Mouse (Mus musculus): ENCODE measurements at regions not wholly inside any gene's neighbourhood (a gene's known extent, or its start where the extent isn't known, plus 50 kb on each side); places are given as distances from the start of the nearest gene placed in this dataset.

DNA sequence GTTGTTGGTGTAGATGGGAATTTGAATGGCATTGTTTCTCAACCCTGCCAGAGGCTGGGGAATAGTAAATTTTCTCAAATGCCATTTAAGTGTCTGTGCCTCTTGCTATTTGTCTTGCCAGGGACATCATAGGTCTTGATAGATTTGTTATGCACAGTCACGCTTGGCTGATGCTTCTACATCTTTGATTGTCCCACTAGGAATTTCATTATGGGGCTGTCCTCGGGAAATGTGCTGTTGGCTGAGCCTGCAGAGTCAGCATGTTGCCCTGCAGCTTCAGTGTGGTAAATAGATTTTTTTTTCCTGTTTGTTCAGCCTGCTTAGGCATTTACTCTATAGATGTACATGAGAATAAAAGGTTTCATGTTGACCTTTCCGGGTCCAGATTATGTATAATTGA, 354.9 kb upstream of the Fam98a start:
- Histone ChIP-seq H3K27me3 (ENCODE audit: control insufficient read depth, insufficient read depth, low read length) (no peaks in the 10 kb centered on the region), H3K4me1 (ENCODE audit: control insufficient read depth, insufficient read depth, insufficient read length, low read length) (no peaks in the 10 kb centered on the region), H3K4me3 (ENCODE audit: low read depth, low read length) (no peak overlapping the region), H3K27ac (ENCODE audit: insufficient read depth, low read depth, low read length) (no peak overlapping the region), H3K36me3 (ENCODE audit: control insufficient read depth, insufficient read depth, low read length) (no peaks in the 10 kb centered on the region)
- TF ChIP-seq POLR2A (IDR thresholded peaks at IDR 0.05; ENCODE audit: low read depth, low read length): no peak
- TF ChIP-seq CTCF (IDR thresholded peaks at IDR 0.05; ENCODE audit: extremely low read depth, insufficient read length, insufficient replicate concordance, low read depth, low read length): no peak
- 72% methylated on average over 3 of the region's 3 CpGs for WGBS

DNA sequence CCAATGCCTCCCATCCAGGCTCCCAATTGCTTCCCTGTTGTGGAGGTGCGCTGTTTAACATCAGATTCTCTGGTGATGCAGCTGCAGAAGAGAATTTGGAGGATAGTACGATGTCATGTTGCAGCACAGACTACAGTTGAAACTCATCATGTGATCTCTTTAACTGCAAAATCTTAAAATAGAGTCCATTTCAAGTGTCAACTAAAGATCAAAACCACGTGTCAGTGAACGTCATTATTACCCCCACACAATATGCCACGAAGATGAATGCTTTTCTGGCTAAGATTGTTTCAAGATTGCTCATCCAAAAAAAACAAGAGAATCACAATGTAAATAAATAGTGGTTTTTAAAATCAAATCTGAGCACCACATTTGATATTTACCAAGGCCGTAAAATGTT, 343.7 kb upstream of the Fam98a start:
- H3K4me1 ChIP-seq (ENCODE audit: control insufficient read depth, insufficient read depth, insufficient read length, low read length): no peaks in the 10 kb centered on the region
- H3K4me3 ChIP-seq (ENCODE audit: low read depth, low read length): no peak overlapping the region
- no peaks in the 10 kb centered on the region for H3K27me3 ChIP-seq (ENCODE audit: control insufficient read depth, insufficient read depth, low read length)
- TF ChIP-seq POLR2A (IDR thresholded peaks at IDR 0.05; ENCODE audit: low read depth, low read length) (no peak), CTCF (IDR thresholded peaks at IDR 0.05; ENCODE audit: extremely low read depth, insufficient read length, insufficient replicate concordance, low read depth, low read length) (no peak)
- no peaks in the 10 kb centered on the region for H3K36me3 ChIP-seq (ENCODE audit: control insufficient read depth, insufficient read depth, low read length)
- WGBS: 77% methylated on average over 6 of the region's 6 CpGs
- H3K27ac ChIP-seq (ENCODE audit: insufficient read depth, low read depth, low read length): no peak overlapping the region

DNA sequence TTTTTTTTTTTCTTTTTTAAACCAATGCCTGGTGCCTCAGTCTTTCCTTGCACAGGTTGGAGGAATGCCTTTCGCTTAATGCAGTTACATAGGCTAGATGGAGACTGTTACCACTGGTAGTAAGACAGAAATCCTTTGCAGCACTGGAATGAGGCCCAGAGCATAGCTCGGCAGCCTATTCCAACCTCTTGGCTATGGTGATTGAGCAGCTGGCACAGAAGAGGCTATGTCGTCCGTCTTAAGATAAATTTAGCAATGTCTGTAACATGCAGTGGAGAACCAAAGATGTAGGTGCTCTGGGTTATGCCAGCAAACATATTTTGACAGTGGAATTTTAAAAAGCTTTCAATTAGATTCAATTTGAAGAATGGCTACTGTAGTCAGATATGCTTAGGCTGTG, 343.2 kb upstream of the Fam98a start:
- TF ChIP-seq CTCF (IDR thresholded peaks at IDR 0.05; ENCODE audit: extremely low read depth, insufficient read length, insufficient replicate concordance, low read depth, low read length) (no peak), POLR2A (IDR thresholded peaks at IDR 0.05; ENCODE audit: low read depth, low read length) (no peak)
- H3K27me3 ChIP-seq (ENCODE audit: control insufficient read depth, insufficient read depth, low read length): no peaks in the 10 kb centered on the region
- WGBS: 72% methylated on average over 4 of the region's 4 CpGs
- H3K27ac ChIP-seq (ENCODE audit: insufficient read depth, low read depth, low read length): no peak overlapping the region
- no peaks in the 10 kb centered on the region for H3K36me3 ChIP-seq (ENCODE audit: control insufficient read depth, insufficient read depth, low read length)
- H3K4me3 ChIP-seq (ENCODE audit: low read depth, low read length): no peak overlapping the region
- no peaks in the 10 kb centered on the region for H3K4me1 ChIP-seq (ENCODE audit: control insufficient read depth, insufficient read depth, insufficient read length, low read length)

DNA sequence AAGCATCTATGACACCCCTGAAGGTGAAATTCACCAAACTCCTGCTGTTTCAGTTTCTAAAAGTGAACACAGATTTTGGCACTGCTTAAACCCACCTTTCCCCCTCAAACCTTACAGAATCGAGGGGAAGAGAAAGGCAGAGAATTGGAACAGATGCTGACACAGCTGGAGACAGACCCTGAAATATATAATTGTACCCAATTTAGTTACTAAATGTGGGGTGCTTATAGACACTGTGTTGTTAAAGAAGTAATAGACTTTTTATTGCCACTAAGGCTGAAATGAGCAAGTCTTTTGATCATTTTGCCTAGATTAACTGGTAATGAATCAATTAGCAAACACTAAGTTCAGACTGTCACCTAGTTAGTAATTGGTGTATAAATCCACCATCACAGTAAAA, 341.8 kb upstream of the Fam98a start:
- no peaks in the 10 kb centered on the region for H3K36me3 ChIP-seq (ENCODE audit: control insufficient read depth, insufficient read depth, low read length)
- H3K4me3 ChIP-seq (ENCODE audit: low read depth, low read length): no peak overlapping the region
- TF ChIP-seq POLR2A (IDR thresholded peaks at IDR 0.05; ENCODE audit: low read depth, low read length) (no peak), CTCF (IDR thresholded peaks at IDR 0.05; ENCODE audit: extremely low read depth, insufficient read length, insufficient replicate concordance, low read depth, low read length) (no peak)
- no peaks in the 10 kb centered on the region for H3K27me3 ChIP-seq (ENCODE audit: control insufficient read depth, insufficient read depth, low read length)
- 37% methylated on average over 1 of the region's 1 CpGs for WGBS
- H3K4me1 ChIP-seq (ENCODE audit: control insufficient read depth, insufficient read depth, insufficient read length, low read length): no peaks in the 10 kb centered on the region
- H3K27ac ChIP-seq (ENCODE audit: insufficient read depth, low read depth, low read length): no peak overlapping the region

DNA sequence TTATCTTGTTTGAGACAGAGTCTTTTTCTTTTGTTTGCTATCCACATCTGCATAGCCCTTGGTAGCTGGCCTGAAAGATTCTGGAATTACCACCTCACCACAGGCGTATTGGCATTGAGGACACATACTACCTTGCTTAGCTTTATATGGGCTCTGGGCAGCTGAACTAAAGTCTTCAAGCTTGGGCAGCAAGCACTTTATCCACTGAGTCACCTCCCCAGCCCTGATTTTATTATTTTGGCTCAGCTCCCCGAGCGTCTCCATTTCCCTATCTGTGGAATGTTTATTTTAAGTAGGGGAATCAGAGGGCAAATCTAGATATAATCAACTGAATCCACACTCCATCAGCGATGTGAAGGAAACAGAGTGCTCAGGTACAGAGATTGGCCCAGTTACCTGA, 340.4 kb upstream of the Fam98a start:
- TF ChIP-seq POLR2A (IDR thresholded peaks at IDR 0.05; ENCODE audit: low read depth, low read length) (no peak), CTCF (IDR thresholded peaks at IDR 0.05; ENCODE audit: extremely low read depth, insufficient read length, insufficient replicate concordance, low read depth, low read length) (no peak)
- H3K4me3 ChIP-seq (ENCODE audit: low read depth, low read length): no peak overlapping the region
- no peaks in the 10 kb centered on the region for H3K4me1 ChIP-seq (ENCODE audit: control insufficient read depth, insufficient read depth, insufficient read length, low read length)
- WGBS: 26% methylated on average over 4 of the region's 4 CpGs
- H3K36me3 ChIP-seq (ENCODE audit: control insufficient read depth, insufficient read depth, low read length): no peaks in the 10 kb centered on the region
- no peak overlapping the region for H3K27ac ChIP-seq (ENCODE audit: insufficient read depth, low read depth, low read length)
- no peaks in the 10 kb centered on the region for H3K27me3 ChIP-seq (ENCODE audit: control insufficient read depth, insufficient read depth, low read length)

GRCm38 (mm10) chr17:75891564-75891963, 339.8 kb upstream of the Fam98a start:
- no peak for TF ChIP-seq CTCF (IDR thresholded peaks at IDR 0.05; ENCODE audit: extremely low read depth, insufficient read length, insufficient replicate concordance, low read depth, low read length)
- no peak for TF ChIP-seq POLR2A (IDR thresholded peaks at IDR 0.05; ENCODE audit: low read depth, low read length)
- Histone ChIP-seq H3K36me3 (ENCODE audit: control insufficient read depth, insufficient read depth, low read length) (no peaks in the 10 kb centered on the region), H3K27me3 (ENCODE audit: control insufficient read depth, insufficient read depth, low read length) (no peaks in the 10 kb centered on the region), H3K27ac (ENCODE audit: insufficient read depth, low read depth, low read length) (no peak overlapping the region), H3K4me3 (ENCODE audit: low read depth, low read length) (no peak overlapping the region), H3K4me1 (ENCODE audit: control insufficient read depth, insufficient read depth, insufficient read length, low read length) (no peaks in the 10 kb centered on the region)
- WGBS: 59% methylated on average over 4 of the region's 4 CpGs

- no peaks in the 10 kb centered on the region for H3K27me3 ChIP-seq (ENCODE audit: control insufficient read depth, insufficient read depth, low read length)
- H3K27ac ChIP-seq (ENCODE audit: insufficient read depth, low read depth, low read length): no peak overlapping the region
- 8% methylated on average over 1 of the region's 1 CpGs for WGBS
- no peaks in the 10 kb centered on the region for H3K36me3 ChIP-seq (ENCODE audit: control insufficient read depth, insufficient read depth, low read length)
- H3K4me3 ChIP-seq (ENCODE audit: low read depth, low read length): no peak overlapping the region
- H3K4me1 ChIP-seq (ENCODE audit: control insufficient read depth, insufficient read depth, insufficient read length, low read length): no peaks in the 10 kb centered on the region
- TF ChIP-seq POLR2A (IDR thresholded peaks at IDR 0.05; ENCODE audit: low read depth, low read length): no peak
- no peak for TF ChIP-seq CTCF (IDR thresholded peaks at IDR 0.05; ENCODE audit: extremely low read depth, insufficient read length, insufficient replicate concordance, low read depth, low read length)
Observed at GRCm38 (mm10) chr17:75877848-75878247, 326.1 kb upstream of the Fam98a start.

DNA sequence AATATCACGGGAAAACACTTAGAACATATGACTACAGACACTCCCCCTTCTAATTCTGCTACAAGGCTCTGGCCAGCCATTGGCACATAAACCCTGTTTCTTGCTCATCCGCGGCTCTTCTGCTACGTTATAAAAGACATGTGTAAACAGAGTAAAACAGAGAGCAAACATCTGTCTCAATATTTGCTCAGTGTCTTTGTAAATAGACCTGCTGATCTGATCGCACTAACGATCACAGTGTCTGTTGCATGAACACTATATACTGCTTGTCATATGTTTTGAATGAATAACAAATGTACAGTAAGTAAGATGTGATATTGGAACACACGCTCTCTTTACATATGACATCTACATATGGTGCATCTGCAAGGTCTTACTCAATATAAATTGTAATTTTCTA, 325.1 kb upstream of the Fam98a start:
- H3K27ac ChIP-seq (ENCODE audit: insufficient read depth, low read depth, low read length): no peak overlapping the region
- 32% methylated on average over 7 of the region's 7 CpGs for WGBS
- TF ChIP-seq POLR2A (IDR thresholded peaks at IDR 0.05; ENCODE audit: low read depth, low read length) (no peak), CTCF (IDR thresholded peaks at IDR 0.05; ENCODE audit: extremely low read depth, insufficient read length, insufficient replicate concordance, low read depth, low read length) (no peak)
- H3K27me3 ChIP-seq (ENCODE audit: control insufficient read depth, insufficient read depth, low read length): no peaks in the 10 kb centered on the region
- H3K4me3 ChIP-seq (ENCODE audit: low read depth, low read length): no peak overlapping the region
- H3K36me3 ChIP-seq (ENCODE audit: control insufficient read depth, insufficient read depth, low read length): no peaks in the 10 kb centered on the region
- H3K4me1 ChIP-seq (ENCODE audit: control insufficient read depth, insufficient read depth, insufficient read length, low read length): no peaks in the 10 kb centered on the region

Measured in small intestine, adult 2 months (tissue).